Mouse (Mus musculus) CH12.LX (cell line): ENCODE data around the gene Ltn1.

Experiments
- CHD1 ChIP-seq: IDR thresholded peaks from 2 replicates; pipeline ENCODE4 v1.6.1; 2012; ENCODE audit warnings: low read depth, low read length, improper control_type of control experiment, inconsistent platforms
- CTCF ChIP-seq, 2 experiments: IDR thresholded peaks in 1 of 2; conservative IDR thresholded peaks in 1 of 2; 2 replicates each; pipeline ENCODE4 v1.5.1; 2011 to 2012; ENCODE audit warnings: low read depth in 2 of 2, low read length in 2 of 2, improper control_type of control experiment in 1 of 2, inconsistent platforms in 1 of 2, mild to moderate bottlenecking in 1 of 2, moderate library complexity in 1 of 2
- EP300 ChIP-seq: IDR thresholded peaks from 2 replicates; pipeline ENCODE4 v1.6.1; 2011; ENCODE audit warnings: low read length, improper control_type of control experiment
- MEF2A ChIP-seq: IDR thresholded peaks from 2 replicates; pipeline ENCODE4 v1.6.1; 2014; ENCODE audit warnings: low read depth, mild to moderate bottlenecking, inconsistent platforms, low read length, improper control_type of control experiment, borderline replicate concordance
- MYC ChIP-seq: IDR thresholded peaks from 2 replicates; pipeline ENCODE4 v1.6.1; 2011; ENCODE audit warnings: low read depth, mild to moderate bottlenecking, improper control_type of control experiment, low read length
- NELFE ChIP-seq: IDR thresholded peaks from 2 replicates; pipeline ENCODE4 v1.6.1; 2011; ENCODE audit warnings: low read depth, low read length, improper control_type of control experiment
- POLR2A ChIP-seq: IDR thresholded peaks from 2 replicates; pipeline ENCODE4 v1.6.1; 2011; ENCODE audit warnings: low read depth, mild to moderate bottlenecking, improper control_type of control experiment, low read length
- USF2 ChIP-seq: conservative IDR thresholded peaks from 2 replicates; pipeline ENCODE4 v1.6.1; 2011; ENCODE audit warnings: low read depth, low read length, improper control_type of control experiment
- ZC3H11A ChIP-seq: IDR thresholded peaks from 2 replicates; pipeline ENCODE4 v1.6.1; 2012; ENCODE audit warnings: low read depth, mild to moderate bottlenecking, inconsistent platforms, low read length, improper control_type of control experiment

DNA sequence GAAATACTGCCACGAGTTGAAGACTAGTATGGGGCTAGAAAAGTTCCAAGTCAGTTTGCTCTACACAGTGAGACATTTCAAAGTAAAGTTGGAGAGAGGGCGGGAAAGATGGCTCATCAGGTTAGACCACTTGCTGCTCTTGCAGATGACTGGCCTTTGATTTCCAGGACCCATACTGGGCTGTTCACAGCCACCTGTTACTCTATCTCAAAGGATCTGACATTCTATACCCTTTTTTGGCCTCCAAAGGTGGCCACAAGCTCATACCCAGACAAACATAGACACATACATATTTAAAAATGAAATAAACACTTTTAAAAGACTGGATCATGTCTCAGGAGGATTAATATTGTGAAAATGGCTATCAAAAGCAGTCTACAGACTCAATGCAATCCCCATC is 48.0 kb downstream of the Ltn1 start:
- TF ChIP-seq MYC (no peak), USF2 (no peak), CTCF (conservative IDR thresholded peaks at IDR 0.05 in 1 of 2, IDR thresholded peaks at IDR 0.05 in 1 of 2; ENCODE audit: low read depth in 2 of 2, low read length in 2 of 2) (no peak), MEF2A (no peak), ZC3H11A (no peak), POLR2A (no peak), NELFE (no peak), EP300 (no peak), CHD1 (no peak)
